Mouse (Mus musculus): ENCODE measurements around the gene Gm11060. TPM values are rescaled to one million over a fixed set of nuclear protein-coding genes. Genes with fewer than 3 reads are reported as not detected.

Gm11060 gene
- polyA plus RNA-seq, 2 experiments: not detected

GRCm38 (mm10) chr2:105082256-105082790, 9.5 kb upstream of the Gm11060 start:
- Histone ChIP-seq H3K36me3 (ENCODE audit: control insufficient read depth, insufficient read depth, low read length) (no peaks in the 10 kb centered on the region), H3K27ac (replicated peaks; ENCODE audit: low read depth, low read length) (no peak overlapping the region), H3K4me2 (replicated peaks; ENCODE audit: low read depth, low read length, severe bottlenecking) (no peak overlapping the region), H3K4me3 (replicated peaks; ENCODE audit: low read length) (no peak overlapping the region), H3K4me1 (ENCODE audit: control insufficient read depth, insufficient read depth, low read length) (no peaks in the 10 kb centered on the region), H3K9ac (ENCODE audit: low read depth, low read length, severe bottlenecking) (no peak overlapping the region), H3K27me3 (ENCODE audit: control insufficient read depth, insufficient read depth, low read length) (no peaks in the 10 kb centered on the region), H3K9me3 (ENCODE audit: control insufficient read depth, low read length) (no peaks in the 10 kb centered on the region)
- ATAC-seq (ENCODE audit: low FRiP score, low read depth): no peak
- TF ChIP-seq POLR2A (IDR thresholded peaks at IDR 0.05; ENCODE audit: borderline replicate concordance, extremely low read depth, insufficient read depth, insufficient read length): no peak
- 44% methylated on average over 9 of the region's 9 CpGs for WGBS
- no peak for DNase-seq (ENCODE audit: low spot score)

GRCm38 (mm10) chr2:105084035-105084434, 7.8 kb upstream of the Gm11060 start:
- no peak for ATAC-seq (ENCODE audit: low FRiP score, low read depth)
- Histone ChIP-seq H3K4me2 (replicated peaks; ENCODE audit: low read depth, low read length, severe bottlenecking) (no peak overlapping the region), H3K4me1 (ENCODE audit: control insufficient read depth, insufficient read depth, low read length) (peaks cover 4% of the 10 kb centered on the region; the same call in 1 of the 2 replicates), H3K9ac (ENCODE audit: low read depth, low read length, severe bottlenecking) (no peak overlapping the region), H3K27ac (replicated peaks; ENCODE audit: low read depth, low read length) (no peak overlapping the region), H3K9me3 (ENCODE audit: control insufficient read depth, low read length) (no peaks in the 10 kb centered on the region), H3K36me3 (ENCODE audit: control insufficient read depth, insufficient read depth, low read length) (no peaks in the 10 kb centered on the region), H3K27me3 (ENCODE audit: control insufficient read depth, insufficient read depth, low read length) (no peaks in the 10 kb centered on the region), H3K4me3 (replicated peaks; ENCODE audit: low read length) (no peak overlapping the region)
- DNase-seq (ENCODE audit: low spot score): no peak
- no peak for TF ChIP-seq POLR2A (IDR thresholded peaks at IDR 0.05; ENCODE audit: borderline replicate concordance, extremely low read depth, insufficient read depth, insufficient read length)
- 82% methylated on average over 4 of the region's 4 CpGs for WGBS

GRCm38 (mm10) chr2:105086081-105086480, 5.7 kb upstream of the Gm11060 start:
- peaks cover 21% of the 10 kb centered on the region for H3K4me1 ChIP-seq (ENCODE audit: control insufficient read depth, insufficient read depth, low read length)
- ATAC-seq (ENCODE audit: low FRiP score, low read depth) (no peak), DNase-seq (ENCODE audit: low spot score) (no peak)
- H3K9ac ChIP-seq (ENCODE audit: low read depth, low read length, severe bottlenecking): no peak overlapping the region
- H3K36me3 ChIP-seq (ENCODE audit: control insufficient read depth, insufficient read depth, low read length): no peaks in the 10 kb centered on the region
- no peak for TF ChIP-seq POLR2A (IDR thresholded peaks at IDR 0.05; ENCODE audit: borderline replicate concordance, extremely low read depth, insufficient read depth, insufficient read length)
- WGBS: 96% methylated on average over 3 of the region's 3 CpGs
- no peak overlapping the region for H3K27ac ChIP-seq (replicated peaks; ENCODE audit: low read depth, low read length)
- no peak overlapping the region for H3K4me2 ChIP-seq (replicated peaks; ENCODE audit: low read depth, low read length, severe bottlenecking)
- no peak overlapping the region for H3K4me3 ChIP-seq (replicated peaks; ENCODE audit: low read length)
- H3K27me3 ChIP-seq (ENCODE audit: control insufficient read depth, insufficient read depth, low read length): no peaks in the 10 kb centered on the region
- no peaks in the 10 kb centered on the region for H3K9me3 ChIP-seq (ENCODE audit: control insufficient read depth, low read length)

DNA sequence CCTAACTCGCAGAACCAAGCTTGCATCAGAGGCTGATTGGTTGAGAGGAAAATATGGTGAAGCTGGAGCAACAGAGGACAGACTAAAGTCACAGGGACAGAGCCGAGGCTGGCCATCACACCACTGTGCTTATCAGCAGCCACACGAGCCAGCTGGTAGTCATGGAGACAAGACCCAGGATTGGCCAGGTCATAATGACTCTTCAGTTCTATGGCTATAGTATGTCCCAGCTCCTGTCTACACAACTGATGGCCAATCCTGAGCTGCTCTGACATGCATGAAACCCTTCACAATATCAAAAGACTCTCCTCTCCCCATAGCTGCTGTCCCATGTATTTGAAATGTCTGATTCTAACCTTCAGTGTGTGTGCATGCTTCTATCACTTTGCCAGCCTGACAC, 3.8 kb upstream of the Gm11060 start:
- Histone ChIP-seq H3K9ac (ENCODE audit: low read depth, low read length, severe bottlenecking) (no peak overlapping the region), H3K27me3 (ENCODE audit: control insufficient read depth, insufficient read depth, low read length) (no peaks in the 10 kb centered on the region), H3K4me3 (replicated peaks; ENCODE audit: low read length) (no peak overlapping the region), H3K36me3 (ENCODE audit: control insufficient read depth, insufficient read depth, low read length) (no peaks in the 10 kb centered on the region), H3K4me1 (ENCODE audit: control insufficient read depth, insufficient read depth, low read length) (peaks cover 22% of the 10 kb centered on the region), H3K9me3 (ENCODE audit: control insufficient read depth, low read length) (no peaks in the 10 kb centered on the region), H3K27ac (replicated peaks; ENCODE audit: low read depth, low read length) (no peak overlapping the region), H3K4me2 (replicated peaks; ENCODE audit: low read depth, low read length, severe bottlenecking) (no peak overlapping the region)
- ATAC-seq (ENCODE audit: low FRiP score, low read depth) (no peak), DNase-seq (ENCODE audit: low spot score) (no peak)
- 86% methylated on average over 3 of the region's 3 CpGs for WGBS
- no peak for TF ChIP-seq POLR2A (IDR thresholded peaks at IDR 0.05; ENCODE audit: borderline replicate concordance, extremely low read depth, insufficient read depth, insufficient read length)

DNA sequence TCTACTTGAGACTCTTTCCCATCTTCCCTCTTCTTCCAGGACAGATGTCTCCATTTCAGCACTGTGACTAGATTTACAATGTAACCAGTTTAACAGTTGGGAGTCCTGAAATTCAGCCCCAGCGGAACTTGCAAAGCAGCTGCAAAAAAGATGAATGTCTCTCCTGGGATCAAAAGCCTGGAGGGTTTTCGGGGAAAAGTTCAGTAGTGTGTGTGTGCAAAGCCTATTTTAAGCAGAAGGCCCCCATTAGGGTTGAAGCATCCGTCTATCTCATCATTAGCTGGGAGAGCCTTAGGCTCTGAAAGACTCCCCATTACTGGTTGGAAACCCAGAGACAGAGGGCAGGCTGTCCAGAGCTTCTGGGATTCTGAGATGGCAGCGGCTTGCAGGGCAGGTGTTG, 2.7 kb upstream of the Gm11060 start:
- no peak overlapping the region; the same call in 1 of the 2 replicates for H3K27ac ChIP-seq (replicated peaks; ENCODE audit: low read depth, low read length)

More for the DNA sequence above, 2.7 kb upstream of the Gm11060 start:
- Histone ChIP-seq H3K4me3 (replicated peaks; ENCODE audit: low read length) (no peak overlapping the region), H3K4me1 (ENCODE audit: control insufficient read depth, insufficient read depth, low read length) (peaks cover 22% of the 10 kb centered on the region), H3K36me3 (ENCODE audit: control insufficient read depth, insufficient read depth, low read length) (no peaks in the 10 kb centered on the region), H3K9ac (ENCODE audit: low read depth, low read length, severe bottlenecking) (no peak overlapping the region), H3K27me3 (ENCODE audit: control insufficient read depth, insufficient read depth, low read length) (no peaks in the 10 kb centered on the region), H3K4me2 (replicated peaks; ENCODE audit: low read depth, low read length, severe bottlenecking) (no peak overlapping the region), H3K9me3 (ENCODE audit: control insufficient read depth, low read length) (no peaks in the 10 kb centered on the region)
- ATAC-seq (ENCODE audit: low FRiP score, low read depth) (no peak), DNase-seq (ENCODE audit: low spot score) (peak; percentile 30)
- no peak for TF ChIP-seq POLR2A (IDR thresholded peaks at IDR 0.05; ENCODE audit: borderline replicate concordance, extremely low read depth, insufficient read depth, insufficient read length)
- 32% methylated on average over 4 of the region's 4 CpGs for WGBS

All from limb, embryonic 14.5 days (tissue).